ENCODE assay signal across 13 mouse cellular contexts in the genomic region with DNA sequence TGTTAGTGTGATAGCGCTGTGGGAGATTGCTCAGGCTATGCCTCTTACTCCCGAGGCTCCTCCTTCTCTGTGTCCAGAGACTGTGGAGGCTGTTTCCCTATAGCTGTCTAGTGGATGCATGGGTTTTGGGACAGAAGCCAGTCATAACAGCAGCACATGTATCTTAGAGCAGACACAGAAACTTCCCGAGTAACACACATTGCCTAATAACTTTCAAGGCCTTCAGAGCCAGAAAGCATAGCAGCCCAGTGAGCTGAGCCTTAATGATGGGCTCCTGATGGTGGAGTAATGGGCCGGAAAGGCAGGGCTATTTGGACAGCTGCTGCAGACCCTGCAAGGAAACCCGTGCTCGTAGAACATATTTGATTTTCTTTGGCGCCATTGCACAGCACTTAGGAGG.
DNase-seq lines count a peak whose midpoint lies in the region; ATAC-seq and TF ChIP-seq lines count a peak whose summit lies in the region.
"Had no signal": no experiment of that assay in that cellular context is flagged by ENCODE, and none has a peak within 500 bp of the region (broad histone marks: within the 10 kb centered on the region; RNA-seq: fewer than 3 reads in every experiment).

No protein-coding gene starts in this region.

- H3K4me3 ChIP-seq in heart, embryonic 16.5 days (ENCODE audit: low read length) = no peak overlapping the region
- H3K4me3 ChIP-seq in kidney, postnatal 0 days (replicated peaks; ENCODE audit: low read depth, low read length) = no peak overlapping the region
- H3K4me3 ChIP-seq in neural tube, embryonic 11.5 days (ENCODE audit: low read depth, low read length) = no peak overlapping the region
- H3K4me3 ChIP-seq: forebrain, embryonic 13.5 days; midbrain, embryonic 12.5 days had no signal

- H3K27me3 ChIP-seq in heart, embryonic 16.5 days (ENCODE audit: control insufficient read depth, insufficient read depth, low read length) = no peaks in the 10 kb centered on the region
- no peaks in the 10 kb centered on the region for H3K27me3 ChIP-seq in kidney, postnatal 0 days (ENCODE audit: insufficient read depth, low read length)
- no peaks in the 10 kb centered on the region for H3K27me3 ChIP-seq in neural tube, embryonic 11.5 days (ENCODE audit: control insufficient read depth, insufficient read depth, low read length)
- H3K27me3 ChIP-seq: forebrain, embryonic 13.5 days; midbrain, embryonic 12.5 days had no signal

- intact Hi-C loops in heart, postnatal 36 days (cut with DNase I) = no loop called here
- intact Hi-C loops in gastrocnemius, postnatal 36 days (cut with DNase I) = no loop called here

- WGBS in heart, embryonic 16.5 days = 65% methylated on average over 7 of the region's 7 CpGs
- WGBS in kidney, postnatal 0 days = 15% methylated on average over 7 of the region's 7 CpGs
- WGBS in neural tube, embryonic 11.5 days = 57% methylated on average over 7 of the region's 7 CpGs

- DNase-seq in heart, postnatal 36 days = no peak
- peak; percentile 92 for DNase-seq in kidney, postnatal 0 days (ENCODE audit: low spot score)
- DNase-seq in kidney, postnatal 36 days = no peak
- peak; percentile 18 for DNase-seq in lung, postnatal 10 days
- DNase-seq in lung, postnatal 14 days = no peak
- peak; percentile 51 for DNase-seq in neural tube, embryonic 11.5 days (ENCODE audit: low spot score)
- no peak for DNase-seq in gastrocnemius, postnatal 36 days
- DNase-seq: adrenal gland, postnatal 10 days; cerebellum, adult 9-10 months; thymus, postnatal 25 days had no signal

- H3K27ac ChIP-seq in heart, embryonic 16.5 days (ENCODE audit: low read length) = no peak overlapping the region
- H3K27ac ChIP-seq in kidney, postnatal 0 days = no peak overlapping the region
- no peak overlapping the region for H3K27ac ChIP-seq in neural tube, embryonic 11.5 days (ENCODE audit: low read depth, low read length)
- H3K27ac ChIP-seq: forebrain, embryonic 13.5 days; midbrain, embryonic 12.5 days had no signal

- H3K9ac ChIP-seq in heart, embryonic 16.5 days (ENCODE audit: low read length) = no peak overlapping the region
- no peak overlapping the region for H3K9ac ChIP-seq in kidney, postnatal 0 days (ENCODE audit: low read depth, low read length)
- H3K9ac ChIP-seq in neural tube, embryonic 11.5 days (ENCODE audit: low read length) = no peak overlapping the region
- H3K9ac ChIP-seq: forebrain, embryonic 13.5 days; midbrain, embryonic 12.5 days had no signal

- TF ChIP-seq CTCF in kidney, postnatal 0 days (IDR thresholded peaks at IDR 0.05; ENCODE audit: low read depth) = no peak

- no peaks in the 10 kb centered on the region for H3K4me1 ChIP-seq in heart, embryonic 16.5 days (ENCODE audit: control insufficient read depth, insufficient read depth, low read length)
- H3K4me1 ChIP-seq in kidney, postnatal 0 days (replicated peaks; ENCODE audit: insufficient read depth, low read length) = peaks cover 6% of the 10 kb centered on the region; the same call in 1 of the 2 replicates
- no peaks in the 10 kb centered on the region for H3K4me1 ChIP-seq in neural tube, embryonic 11.5 days (ENCODE audit: control insufficient read depth, insufficient read depth, low read length)

- ATAC-seq in heart, embryonic 16.5 days (replicated peaks; ENCODE audit: extremely low read depth, insufficient read depth, low FRiP score) = peak; percentile 41
- ATAC-seq in kidney, postnatal 0 days (replicated peaks; ENCODE audit: low FRiP score, low read depth) = peak; percentile 77
- ATAC-seq in neural tube, embryonic 11.5 days (ENCODE audit: insufficient read depth, low FRiP score, low TSS enrichment) = no peak
- ATAC-seq: forebrain, embryonic 13.5 days had no signal

- H3K36me3 ChIP-seq in heart, embryonic 16.5 days (ENCODE audit: control insufficient read depth, insufficient read depth) = no peaks in the 10 kb centered on the region
- H3K36me3 ChIP-seq in kidney, postnatal 0 days (ENCODE audit: insufficient read depth, low read length) = no peaks in the 10 kb centered on the region
- H3K36me3 ChIP-seq in neural tube, embryonic 11.5 days (ENCODE audit: control insufficient read depth, insufficient read depth, low read length) = no peaks in the 10 kb centered on the region
- H3K36me3 ChIP-seq: midbrain, embryonic 12.5 days had no signal

- no peak overlapping the region for H3K4me2 ChIP-seq in heart, embryonic 16.5 days (ENCODE audit: low read depth, low read length)
- no peak overlapping the region for H3K4me2 ChIP-seq in kidney, postnatal 0 days (ENCODE audit: low read length)
- no peak overlapping the region for H3K4me2 ChIP-seq in neural tube, embryonic 11.5 days (ENCODE audit: low read depth)
- H3K4me2 ChIP-seq: forebrain, embryonic 13.5 days; midbrain, embryonic 12.5 days had no signal

- H3K9me3 ChIP-seq in heart, embryonic 16.5 days (replicated peaks; ENCODE audit: control insufficient read depth, low read length) = no peaks in the 10 kb centered on the region
- no peaks in the 10 kb centered on the region; the same call in 1 of the 2 replicates for H3K9me3 ChIP-seq in kidney, postnatal 0 days (replicated peaks; ENCODE audit: low read length)
- H3K9me3 ChIP-seq in neural tube, embryonic 11.5 days (ENCODE audit: control insufficient read depth, low read length) = no peaks in the 10 kb centered on the region
- H3K9me3 ChIP-seq: midbrain, embryonic 12.5 days had no signal

Comparison
In these comparisons a context has a peak if more than half of its experiments do, and no peak if none do; other contexts are left out.
1. DNase-seq: peak in kidney, postnatal 0 days (single experiment), lung, postnatal 10 days (single experiment) and neural tube, embryonic 11.5 days (single experiment); none in heart, postnatal 36 days (0 of 2), kidney, postnatal 36 days (0 of 2), lung, postnatal 14 days (single experiment) and gastrocnemius, postnatal 36 days (0 of 2).